Mouse (Mus musculus) limb, embryonic 12.5 days (tissue): ENCODE data around the gene Sgip1. TPM values are rescaled to one million over a fixed set of nuclear protein-coding genes. Genes with fewer than 3 reads are reported as not detected.

Source experiments
- ATAC-seq: fragments of 200-750 bp; cut with Nextera tagmentation; 2 replicates; pipeline ENCODE4 v1.8.0; 2017; ENCODE audit warnings: low read depth, moderate TSS enrichment; ENCODE audit not compliant: insufficient number of reproducible peaks, insufficient read depth, low FRiP score, low TSS enrichment
- H3K27ac ChIP-seq: fragments of 300-500 bp; sonication (generic); 2 replicates; pipeline ENCODE4 v1.5.1; 2016; ENCODE audit warnings: mild to moderate bottlenecking, moderate library complexity
- H3K27me3 ChIP-seq: fragments of 300-500 bp; sonication (generic); 2 replicates; pipeline ENCODE4 v1.6.1; 2016; ENCODE audit warnings: mild to moderate bottlenecking, moderate library complexity
- H3K36me3 ChIP-seq: fragments of 300-500 bp; sonication (generic); 2 replicates; pipeline ENCODE4 v1.6.1; 2016; ENCODE audit warnings: mild to moderate bottlenecking, moderate library complexity
- H3K4me1 ChIP-seq: fragments of 300-500 bp; sonication (generic); replicated peaks from 2 replicates; pipeline ENCODE4 v1.6.1; 2016
- H3K4me2 ChIP-seq: fragments of 300-500 bp; sonication (generic); 2 replicates; pipeline ENCODE4 v1.6.1; 2016; ENCODE audit warnings: mild to moderate bottlenecking, moderate library complexity
- H3K4me3 ChIP-seq: fragments of 300-500 bp; sonication (generic); replicated peaks from 2 replicates; pipeline ENCODE4 v1.5.1; 2016; ENCODE audit warnings: mild to moderate bottlenecking
- H3K9ac ChIP-seq: fragments of 300-500 bp; sonication (generic); replicated peaks from 2 replicates; pipeline ENCODE4 v1.6.1; 2016; ENCODE audit warnings: mild to moderate bottlenecking, moderate library complexity
- H3K9me3 ChIP-seq: fragments of 300-500 bp; sonication (generic); 2 replicates; pipeline ENCODE4 v1.6.1; 2016; ENCODE audit warnings: mild to moderate bottlenecking, moderate library complexity
- WGBS: fragments of 180-500 bp; shearing (Covaris S2); methylation state at CpG from one replicate; pipeline ENCODE4 v1.1.7; 2016; 5-methylcytosine and 5-hydroxymethylcytosine counted together
- polyA plus RNA-seq: library from polyadenylated mRNA; unstranded; fragments of >200 nt; fragmentation: Nextera tagmentation; extraction: Ambion mirVana; gene quantifications from 2 replicates; pipeline ENCODE4 v1.2.1, GENCODE M21; 2016

Gene Sgip1
- polyA plus RNA-seq, 1 experiment from 2014 or later = 10.7 TPM

DNA sequence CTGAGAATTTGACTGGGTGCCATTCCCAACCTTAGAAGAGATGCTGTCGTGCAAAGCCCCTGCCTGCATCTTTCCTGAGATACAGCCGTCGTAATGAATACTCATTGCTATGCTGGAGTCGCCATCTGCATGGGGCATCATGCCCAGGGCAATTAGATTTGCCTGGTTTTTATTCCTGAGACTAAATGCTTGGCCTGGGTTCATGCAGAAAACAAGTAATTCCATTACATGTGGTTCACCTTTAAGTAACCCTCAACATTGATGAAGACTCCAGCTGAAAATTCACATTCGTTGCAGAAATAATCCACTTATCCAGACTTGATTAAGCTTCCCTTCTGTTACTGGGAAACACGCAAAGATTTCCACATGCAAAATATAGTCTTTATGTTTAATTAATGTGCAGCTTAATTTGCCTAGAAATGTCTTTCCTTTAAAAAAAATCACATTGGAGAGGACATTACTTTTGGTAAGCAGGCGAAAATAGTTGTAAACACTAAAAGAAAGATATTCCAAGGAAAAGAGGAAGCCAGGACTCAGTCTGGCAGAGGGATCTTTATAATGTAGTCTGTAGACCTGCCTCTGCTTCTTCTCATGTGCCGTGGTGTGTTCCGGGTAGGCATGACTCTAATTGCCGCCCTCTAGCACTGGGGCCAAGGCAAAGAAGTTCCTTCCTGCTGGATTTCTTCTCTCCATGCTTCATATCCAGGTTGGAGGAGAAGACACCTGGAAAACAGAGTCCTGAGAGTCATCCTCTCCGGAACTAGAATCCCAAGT is 100.0 kb downstream of the Sgip1 start:
- Histone ChIP-seq H3K4me2 (no peak overlapping the region), H3K27ac (no peak overlapping the region), H3K9me3 (no peaks in the 10 kb centered on the region), H3K9ac (no peak overlapping the region), H3K27me3 (no peaks in the 10 kb centered on the region), H3K4me3 (no peak overlapping the region), H3K4me1 (no peaks in the 10 kb centered on the region), H3K36me3 (no peaks in the 10 kb centered on the region)
- ATAC-seq = no peak
- WGBS = 82% methylated on average over 11 of the region's 11 CpGs

DNA sequence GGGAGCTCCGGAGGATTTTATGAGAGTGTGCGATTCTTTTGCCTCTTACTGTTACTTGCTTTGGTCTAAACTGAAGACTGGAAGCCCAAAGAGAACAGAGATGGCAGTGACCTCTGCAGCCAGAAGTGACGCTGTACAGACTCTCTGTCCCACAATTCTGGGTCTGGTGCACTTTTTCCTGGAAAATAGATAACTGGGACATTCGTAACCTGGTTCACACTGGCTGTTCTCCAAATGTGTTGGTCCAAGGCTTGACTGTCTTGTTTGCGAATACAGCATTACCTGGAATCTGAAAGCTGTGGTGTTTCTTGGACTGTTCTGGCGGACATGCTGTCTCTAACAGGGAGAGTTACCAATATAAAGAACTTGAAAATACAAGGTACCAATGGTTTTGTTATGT is 109.4 kb downstream of the Sgip1 start:
- WGBS = 95% methylated on average over 6 of the region's 6 CpGs
- no peak overlapping the region for H3K9ac ChIP-seq
- no peaks in the 10 kb centered on the region for H3K4me1 ChIP-seq
- no peaks in the 10 kb centered on the region for H3K27me3 ChIP-seq
- ATAC-seq = no peak
- no peak overlapping the region for H3K27ac ChIP-seq
- H3K36me3 ChIP-seq = no peaks in the 10 kb centered on the region
- no peak overlapping the region for H3K4me3 ChIP-seq
- H3K4me2 ChIP-seq = no peak overlapping the region
- no peaks in the 10 kb centered on the region for H3K9me3 ChIP-seq

DNA sequence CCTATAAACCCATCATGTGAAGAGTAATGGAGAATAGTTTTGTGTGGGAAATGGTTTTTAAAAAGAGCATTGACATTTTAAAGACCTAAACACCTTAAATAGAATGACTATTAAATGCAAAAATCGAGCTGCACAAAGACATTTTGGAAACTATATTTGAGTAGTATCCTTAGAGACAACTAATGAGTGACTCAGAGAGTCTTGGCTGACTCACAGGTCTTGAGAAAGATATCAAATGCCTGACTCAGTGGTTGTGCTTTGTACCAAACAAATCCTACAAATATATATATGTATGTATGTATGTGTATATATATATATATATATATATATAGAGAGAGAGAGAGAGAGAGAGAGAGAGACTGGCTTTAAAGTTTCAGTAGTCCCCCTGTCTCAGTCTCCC is 110.1 kb downstream of the Sgip1 start:
- ATAC-seq = no peak
- Histone ChIP-seq H3K9me3 (no peaks in the 10 kb centered on the region), H3K4me1 (no peaks in the 10 kb centered on the region), H3K4me2 (no peak overlapping the region), H3K9ac (no peak overlapping the region), H3K27me3 (no peaks in the 10 kb centered on the region), H3K27ac (no peak overlapping the region), H3K4me3 (no peak overlapping the region), H3K36me3 (no peaks in the 10 kb centered on the region)
- WGBS = 74% methylated on average over 1 of the region's 1 CpGs

DNA sequence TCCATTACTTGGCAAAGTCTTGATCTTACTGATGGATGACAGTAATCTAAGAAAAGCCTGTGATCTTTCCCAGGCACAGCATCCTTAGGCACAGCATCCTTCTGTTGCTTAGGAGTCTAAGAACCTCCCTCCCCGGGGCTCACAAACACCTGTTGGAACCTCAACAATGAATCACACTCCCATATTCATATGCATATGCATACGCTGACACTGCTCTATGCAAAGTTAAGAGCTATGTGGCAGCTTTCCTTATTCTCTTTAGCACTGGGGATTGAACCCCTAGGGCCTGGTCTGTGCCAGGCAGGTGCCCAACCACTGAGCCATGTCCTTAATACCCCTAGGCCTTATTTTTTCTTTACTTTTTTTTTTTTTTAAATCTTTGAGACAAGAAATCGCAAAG is 111.2 kb downstream of the Sgip1 start:
- Histone ChIP-seq H3K9me3 (no peaks in the 10 kb centered on the region), H3K27ac (no peak overlapping the region), H3K4me1 (no peaks in the 10 kb centered on the region), H3K4me2 (no peak overlapping the region), H3K27me3 (no peaks in the 10 kb centered on the region), H3K4me3 (no peak overlapping the region), H3K9ac (no peak overlapping the region), H3K36me3 (no peaks in the 10 kb centered on the region)
- no peak for ATAC-seq
- 82% methylated on average over 3 of the region's 3 CpGs for WGBS

DNA sequence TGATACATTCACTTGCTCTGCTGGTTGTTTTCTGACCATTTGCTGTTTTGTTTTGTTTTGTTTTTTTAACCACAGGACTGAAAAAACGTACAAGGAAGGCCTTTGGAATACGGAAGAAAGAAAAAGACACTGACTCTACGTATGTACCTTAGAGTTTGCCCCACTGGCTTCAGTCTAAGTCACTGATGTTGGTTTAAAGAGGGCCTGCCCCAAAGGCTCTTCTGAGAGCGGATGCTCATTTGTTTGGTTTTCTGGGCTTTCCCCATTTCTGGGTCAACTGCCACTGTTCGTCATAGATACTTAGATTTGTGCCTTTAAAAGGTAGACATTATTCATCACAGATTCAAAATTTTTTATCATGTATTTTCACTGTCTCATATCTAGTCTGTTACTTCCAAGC is 111.7 kb downstream of the Sgip1 start:
- Histone ChIP-seq H3K36me3 (no peaks in the 10 kb centered on the region), H3K4me2 (no peak overlapping the region), H3K4me1 (no peaks in the 10 kb centered on the region), H3K27me3 (no peaks in the 10 kb centered on the region), H3K9me3 (no peaks in the 10 kb centered on the region), H3K9ac (no peak overlapping the region), H3K4me3 (no peak overlapping the region), H3K27ac (no peak overlapping the region)
- no peak for ATAC-seq
- 90% methylated on average over 5 of the region's 5 CpGs for WGBS

DNA sequence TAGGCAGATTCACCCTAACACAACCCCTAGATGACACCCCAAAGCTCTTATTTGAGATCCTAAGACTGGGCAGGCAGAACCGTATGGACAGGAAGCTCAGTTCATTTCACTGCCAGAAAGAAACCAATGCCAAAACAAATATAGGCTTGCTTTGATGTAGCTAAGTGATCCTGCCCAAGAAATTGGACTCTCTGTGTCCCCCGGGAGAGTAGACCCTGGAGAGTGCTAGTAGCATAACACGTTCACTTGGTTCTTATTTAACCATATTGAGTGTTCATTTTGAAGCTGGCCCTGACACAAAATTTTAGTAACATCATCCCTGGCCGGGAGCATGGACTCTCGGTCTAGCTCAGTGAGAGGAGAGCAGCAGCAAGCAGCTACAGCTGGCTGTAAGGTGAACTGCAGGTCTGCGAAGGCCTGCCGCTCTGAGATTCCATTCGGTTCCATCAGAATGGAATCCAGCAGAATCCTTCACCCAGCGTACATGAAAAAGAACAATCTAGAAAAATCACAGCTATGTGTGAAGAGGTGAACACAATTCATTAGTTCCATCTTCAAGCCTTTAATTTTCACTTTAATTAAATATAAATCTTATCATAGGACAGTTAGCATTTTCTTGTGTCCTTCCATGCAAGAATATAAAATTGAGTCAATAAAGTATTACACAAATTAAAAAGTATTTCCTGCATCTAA is 112.4 kb downstream of the Sgip1 start:
- H3K9me3 ChIP-seq = no peaks in the 10 kb centered on the region
- H3K27ac ChIP-seq = no peak overlapping the region
- no peaks in the 10 kb centered on the region for H3K4me1 ChIP-seq
- H3K4me3 ChIP-seq = no peak overlapping the region
- ATAC-seq = no peak
- no peak overlapping the region for H3K9ac ChIP-seq
- no peaks in the 10 kb centered on the region for H3K36me3 ChIP-seq
- no peak overlapping the region for H3K4me2 ChIP-seq
- WGBS = 79% methylated on average over 9 of the region's 9 CpGs
- no peaks in the 10 kb centered on the region for H3K27me3 ChIP-seq

DNA sequence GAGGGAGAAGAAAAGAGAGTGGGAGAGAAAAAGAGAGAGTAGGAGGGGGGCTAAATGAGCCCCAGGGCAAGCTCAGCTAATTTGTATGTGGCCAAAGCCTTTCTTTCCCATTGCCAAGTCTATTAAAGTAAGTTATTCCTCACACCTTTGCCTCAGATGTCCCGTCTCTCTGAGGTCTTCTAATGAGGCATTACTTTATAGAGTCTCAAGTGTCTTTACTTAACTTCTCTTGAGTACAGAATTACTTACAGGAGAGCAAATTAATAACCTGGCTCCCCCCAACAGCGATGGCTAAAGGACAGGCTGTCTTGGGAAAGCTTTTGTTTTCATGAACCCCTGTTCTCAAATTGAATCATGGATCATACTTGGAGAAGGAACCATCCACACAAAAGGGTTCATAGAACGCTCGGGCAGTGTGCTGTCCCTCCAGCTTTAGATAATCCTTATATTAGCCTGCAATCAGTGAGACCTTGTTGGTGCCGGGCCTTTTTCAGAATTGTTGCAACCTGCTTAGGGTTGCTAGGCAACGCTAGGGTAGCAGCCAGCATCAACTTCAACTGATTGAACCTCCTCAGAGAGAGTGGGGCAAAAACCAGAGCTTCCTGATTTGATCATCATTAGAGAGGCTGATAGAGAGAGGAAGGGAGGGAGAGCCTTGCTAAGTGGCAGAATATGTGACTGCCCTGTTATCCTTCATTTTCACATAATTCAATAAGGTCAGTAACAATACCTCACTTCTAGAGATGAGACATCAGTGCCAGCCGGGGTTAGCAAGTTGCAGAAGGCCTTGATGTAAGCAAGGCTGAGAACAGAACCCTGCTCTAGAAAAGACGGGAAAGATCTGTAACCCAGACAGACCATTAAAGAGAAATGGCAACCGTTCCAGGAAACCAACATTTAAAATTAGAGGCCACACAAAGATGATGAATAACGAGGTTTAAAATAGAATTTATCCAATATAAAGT is 114.1 kb downstream of the Sgip1 start:
- WGBS = 67% methylated on average over 10 of the region's 10 CpGs
- H3K27me3 ChIP-seq = no peaks in the 10 kb centered on the region
- ATAC-seq = no peak
- no peak overlapping the region for H3K9ac ChIP-seq
- no peak overlapping the region for H3K4me3 ChIP-seq
- H3K4me1 ChIP-seq = no peaks in the 10 kb centered on the region
- no peak overlapping the region for H3K4me2 ChIP-seq
- no peaks in the 10 kb centered on the region for H3K36me3 ChIP-seq
- H3K27ac ChIP-seq = no peak overlapping the region
- no peaks in the 10 kb centered on the region for H3K9me3 ChIP-seq

DNA sequence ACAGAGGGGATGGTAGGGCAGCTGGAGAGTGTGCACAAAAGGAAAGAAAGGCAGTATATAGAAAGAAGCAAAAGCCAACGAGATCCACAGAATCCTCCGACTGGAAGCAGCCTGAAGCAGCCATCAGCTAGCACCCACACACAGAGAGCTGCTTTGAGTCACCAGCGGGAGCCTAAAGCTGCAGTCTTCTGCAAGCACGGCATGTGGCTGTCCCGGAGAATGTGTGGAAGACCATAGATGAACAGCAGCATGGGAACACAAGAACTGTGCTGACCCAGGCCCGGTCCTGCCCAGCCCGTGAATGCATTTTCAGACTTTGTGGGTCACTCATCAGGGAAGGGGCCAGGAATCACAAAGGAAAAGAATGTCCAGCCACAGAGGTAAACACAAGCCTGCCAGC is 115.0 kb downstream of the Sgip1 start:
- Histone ChIP-seq H3K9ac (no peak overlapping the region), H3K4me1 (peaks cover 7% of the 10 kb centered on the region; the same call in 1 of the 2 replicates), H3K27ac (no peak overlapping the region), H3K27me3 (no peaks in the 10 kb centered on the region), H3K4me3 (no peak overlapping the region), H3K9me3 (no peaks in the 10 kb centered on the region), H3K4me2 (no peak overlapping the region), H3K36me3 (no peaks in the 10 kb centered on the region)
- WGBS = 75% methylated on average over 7 of the region's 7 CpGs
- no peak for ATAC-seq

DNA sequence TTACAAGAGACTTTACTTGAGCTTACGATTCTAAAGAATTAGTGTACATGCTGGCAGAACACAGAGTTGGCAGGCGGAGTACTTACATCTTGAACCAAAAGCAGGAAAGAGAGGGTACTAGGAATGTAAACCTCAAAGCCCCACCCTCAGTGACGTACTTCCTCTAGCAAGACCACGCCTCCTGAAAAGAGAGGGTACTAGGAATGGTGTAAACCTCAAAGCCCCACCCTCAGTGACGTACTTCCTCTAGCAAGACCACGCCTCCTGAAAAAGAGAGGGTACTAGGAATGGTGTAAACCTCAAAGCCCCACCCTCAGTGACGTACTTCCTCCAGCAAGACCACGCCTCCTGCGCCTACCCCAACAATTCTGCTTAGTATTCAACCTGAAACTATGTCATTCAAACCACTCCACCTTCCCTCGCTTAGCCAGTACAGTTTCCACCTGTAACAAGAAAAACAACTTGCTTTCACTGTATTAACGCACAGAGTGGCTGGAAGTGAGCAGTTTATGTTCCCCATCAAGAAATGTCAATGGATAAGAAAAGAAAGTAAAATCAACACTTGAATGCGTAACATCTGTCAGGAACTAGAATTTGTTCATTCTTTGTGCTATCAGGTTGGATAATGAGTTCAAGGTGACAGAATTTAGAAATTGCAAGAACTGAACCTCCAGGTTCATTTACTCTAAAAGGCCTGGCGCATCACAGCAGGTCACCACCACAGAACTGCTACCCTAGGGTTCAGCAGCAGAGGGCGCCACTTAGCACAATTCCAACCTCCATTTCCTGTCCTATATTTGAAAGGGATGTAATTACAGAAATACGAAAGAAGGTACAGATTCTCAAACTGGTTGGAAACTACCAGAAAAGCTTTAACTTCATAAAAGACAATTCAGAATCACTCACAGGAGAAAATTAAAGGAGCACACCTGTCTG is 118.4 kb downstream of the Sgip1 start:
- WGBS = 90% methylated on average over 15 of the region's 15 CpGs
- Histone ChIP-seq H3K4me1 (peaks cover 15% of the 10 kb centered on the region; the same call in 1 of the 2 replicates), H3K27me3 (no peaks in the 10 kb centered on the region), H3K9me3 (no peaks in the 10 kb centered on the region), H3K4me2 (no peak overlapping the region), H3K36me3 (no peaks in the 10 kb centered on the region), H3K27ac (no peak overlapping the region), H3K9ac (no peak overlapping the region), H3K4me3 (no peak overlapping the region)
- ATAC-seq = no peak
